Mouse (Mus musculus): ENCODE measurements around the gene Gm13277. TPM values are rescaled to one million over a fixed set of nuclear protein-coding genes. Genes with fewer than 3 reads are reported as not detected.
"Not testable (repeated sequence)": the region's sequence is repeated elsewhere in the genome, so short reads cannot be mapped to it uniquely, and the experiment has no call there.

Gm13277 gene
- polyA plus RNA-seq, 1 experiment from 2014 or later = not detected

GRCm38 (mm10) chr4:88797097-88797496 is 8.7 kb downstream of the Gm13277 start, which contains the start of gene Gm13279:
Gene Gm13279 (plus strand): TSS chr4:88797397.
- H3K4me1 ChIP-seq; H3K9ac ChIP-seq; H3K9me3 ChIP-seq; H3K27me3 ChIP-seq (replicated peaks); H3K4me3 ChIP-seq; ATAC-seq (ENCODE audit: low FRiP score, low read depth); H3K4me2 ChIP-seq (replicated peaks); H3K36me3 ChIP-seq; H3K27ac ChIP-seq: not testable (repeated sequence)
- no CpG with 5 or more reads among the region's 28 CpGs for WGBS

DNA sequence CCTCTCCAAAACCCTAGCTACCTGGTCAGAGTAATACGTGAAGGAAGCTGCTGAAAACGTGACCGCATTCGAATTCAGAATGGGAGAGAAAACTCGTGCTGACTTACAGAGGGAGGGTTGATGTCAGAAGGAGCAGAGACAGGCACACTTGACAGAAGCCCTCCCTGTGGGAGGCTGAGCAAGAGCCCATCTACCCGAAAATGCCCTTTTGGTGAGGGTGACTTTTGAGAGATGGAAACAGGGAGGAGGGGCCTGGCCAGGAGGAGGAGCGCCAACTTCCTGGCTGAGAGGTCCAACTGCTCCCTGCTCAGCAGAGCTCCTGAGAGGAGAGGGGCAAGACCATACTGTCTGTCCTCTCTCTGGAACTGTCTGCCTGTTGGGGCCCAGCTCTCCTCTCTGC is 10.9 kb downstream of the Gm13277 start, which contains the start of gene Gm13285:
TSS of gene Gm13285 (plus strand) at position 301 of the 400 bp plus-strand sequence.
- H3K4me2 ChIP-seq (replicated peaks); H3K27ac ChIP-seq; H3K9me3 ChIP-seq; H3K4me3 ChIP-seq; H3K9ac ChIP-seq; H3K4me1 ChIP-seq; H3K27me3 ChIP-seq (replicated peaks); H3K36me3 ChIP-seq; ATAC-seq (ENCODE audit: low FRiP score, low read depth): not testable (repeated sequence)
- WGBS = 13% methylated on average over 5 of the region's 7 CpGs

DNA sequence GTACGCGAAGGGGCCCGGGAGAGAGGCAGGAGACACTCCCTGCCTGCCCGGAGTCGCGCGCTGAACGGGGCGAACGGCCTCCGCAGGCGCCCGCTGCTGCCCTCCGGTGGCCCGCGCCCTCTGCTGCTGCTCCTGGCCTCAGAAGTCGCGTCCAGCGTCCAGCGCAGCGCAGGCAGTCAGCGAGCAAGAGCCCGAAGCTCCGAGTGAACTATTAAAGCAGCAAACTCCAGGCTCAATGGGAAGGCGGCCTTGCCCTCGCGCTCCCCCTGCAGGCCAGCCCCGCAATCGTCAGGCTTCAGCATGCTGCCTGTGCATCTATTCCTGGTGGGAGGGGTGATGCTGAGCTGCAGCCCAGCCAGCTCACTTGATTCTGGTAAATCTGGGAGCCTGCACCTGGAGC is 14.5 kb downstream of the Gm13277 start, which contains the start of gene Gm13287:
TSS of gene Gm13287 (plus strand) at position 301 of the 400 bp plus-strand sequence.
- H3K4me3 ChIP-seq; H3K36me3 ChIP-seq; H3K9me3 ChIP-seq; H3K4me2 ChIP-seq (replicated peaks); ATAC-seq (ENCODE audit: low FRiP score, low read depth); H3K9ac ChIP-seq; H3K4me1 ChIP-seq; H3K27ac ChIP-seq; H3K27me3 ChIP-seq (replicated peaks): not testable (repeated sequence)
- no CpG with 5 or more reads among the region's 29 CpGs for WGBS

GRCm38 (mm10) chr4:88805231-88805630 is 16.8 kb downstream of the Gm13277 start, which contains the start of gene Gm13288:
Gene Gm13288 (plus strand): TSS chr4:88805531.
- not testable (repeated sequence) for H3K9me3 ChIP-seq; ATAC-seq (ENCODE audit: low FRiP score, low read depth); H3K9ac ChIP-seq; H3K4me3 ChIP-seq; H3K4me1 ChIP-seq; H3K27me3 ChIP-seq (replicated peaks); H3K27ac ChIP-seq; H3K36me3 ChIP-seq
- peak within 1 kb of the TSS; percentile 46 for H3K4me2 ChIP-seq (replicated peaks)
- WGBS = no CpG with 5 or more reads among the region's 8 CpGs

GRCm38 (mm10) chr4:88805761-88806160 is 17.3 kb downstream of the Gm13277 start:
- not testable (repeated sequence) for H3K36me3 ChIP-seq; H3K4me3 ChIP-seq; H3K27me3 ChIP-seq (replicated peaks); H3K9me3 ChIP-seq; H3K9ac ChIP-seq; ATAC-seq (ENCODE audit: low FRiP score, low read depth); H3K27ac ChIP-seq; H3K4me1 ChIP-seq
- WGBS = 0% methylated on average over 6 of the region's 34 CpGs
- H3K4me2 ChIP-seq (replicated peaks) = peak overlapping the region; percentile 46

GRCm38 (mm10) chr4:88815928-88816327 is 27.5 kb downstream of the Gm13277 start, which contains the start of gene Ifna7:
Gene Ifna7 (plus strand): TSS chr4:88816228.
- Histone ChIP-seq H3K4me3 (no peak within 1 kb of the TSS), H3K9me3 (no peaks in the 10 kb centered on the region), H3K27me3 (replicated peaks) (no peaks in the 10 kb centered on the region), H3K4me2 (replicated peaks) (no peak within 1 kb of the TSS), H3K9ac (no peak within 1 kb of the TSS), H3K27ac (no peak within 1 kb of the TSS), H3K36me3 (no peaks in the 10 kb centered on the region), H3K4me1 (no peaks in the 10 kb centered on the region)
- ATAC-seq (ENCODE audit: low FRiP score, low read depth) = no peak
- 68% methylated on average over 3 of the region's 3 CpGs for WGBS

GRCm38 (mm10) chr4:88819659-88820058 is 31.2 kb downstream of the Gm13277 start, which contains the start of gene Ifna11:
Gene Ifna11 (plus strand): TSS chr4:88819959.
- Histone ChIP-seq H3K36me3 (no peaks in the 10 kb centered on the region), H3K4me1 (no peaks in the 10 kb centered on the region), H3K9me3 (no peaks in the 10 kb centered on the region), H3K27ac (no peak within 1 kb of the TSS), H3K4me3 (no peak within 1 kb of the TSS), H3K4me2 (replicated peaks) (no peak within 1 kb of the TSS), H3K9ac (no peak within 1 kb of the TSS), H3K27me3 (replicated peaks) (no peaks in the 10 kb centered on the region)
- WGBS = 83% methylated on average over 1 of the region's 1 CpGs
- ATAC-seq (ENCODE audit: low FRiP score, low read depth) = no peak

GRCm38 (mm10) chr4:88822995-88823394 is 34.6 kb downstream of the Gm13277 start:
- H3K27ac ChIP-seq = no peak overlapping the region
- H3K4me2 ChIP-seq (replicated peaks) = no peak overlapping the region
- no peak for ATAC-seq (ENCODE audit: low FRiP score, low read depth)
- no peak overlapping the region for H3K9ac ChIP-seq
- no peaks in the 10 kb centered on the region for H3K9me3 ChIP-seq
- no peaks in the 10 kb centered on the region for H3K27me3 ChIP-seq (replicated peaks)
- no peak overlapping the region for H3K4me3 ChIP-seq
- H3K36me3 ChIP-seq = no peaks in the 10 kb centered on the region
- no peaks in the 10 kb centered on the region for H3K4me1 ChIP-seq
- 27% methylated on average over 4 of the region's 4 CpGs for WGBS

DNA sequence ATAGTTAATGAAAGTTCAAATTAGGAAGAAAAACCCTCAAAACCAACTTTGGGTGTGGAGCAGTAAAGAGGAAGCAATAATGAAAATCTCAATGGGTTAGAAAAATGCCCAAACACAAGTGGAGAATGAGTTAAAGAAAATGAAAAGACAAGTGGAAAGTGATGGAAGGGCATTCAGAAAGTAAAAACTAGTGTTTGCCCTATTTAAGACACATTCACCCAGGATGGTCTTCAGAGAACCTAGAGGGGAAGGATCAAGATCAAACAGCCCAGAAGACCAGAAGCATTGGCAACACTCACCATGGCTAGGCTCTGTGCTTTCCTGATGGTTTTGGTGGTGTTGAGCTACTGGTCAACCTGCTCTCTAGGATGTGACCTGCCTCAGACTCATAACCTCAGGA is 38.7 kb downstream of the Gm13277 start, which contains the start of gene Ifna6:
TSS of gene Ifna6 (plus strand) at position 301 of the 400 bp plus-strand sequence.
- not testable (repeated sequence) for H3K4me2 ChIP-seq (replicated peaks); ATAC-seq (ENCODE audit: low FRiP score, low read depth); H3K9me3 ChIP-seq; H3K27ac ChIP-seq; H3K4me1 ChIP-seq; H3K36me3 ChIP-seq; H3K27me3 ChIP-seq (replicated peaks); H3K9ac ChIP-seq; H3K4me3 ChIP-seq

GRCm38 (mm10) chr4:88830523-88830922 is 42.1 kb downstream of the Gm13277 start:
- WGBS = 33% methylated on average over 4 of the region's 4 CpGs
- no peaks in the 10 kb centered on the region for H3K9me3 ChIP-seq

GRCm38 (mm10) chr4:88835225-88835624 is 46.8 kb downstream of the Gm13277 start, which contains the start of gene Ifna5:
Gene Ifna5 (plus strand): TSS chr4:88835525.
- H3K4me3 ChIP-seq; H3K4me2 ChIP-seq (replicated peaks); H3K36me3 ChIP-seq; H3K27ac ChIP-seq; H3K4me1 ChIP-seq; ATAC-seq (ENCODE audit: low FRiP score, low read depth); H3K9me3 ChIP-seq; H3K9ac ChIP-seq; H3K27me3 ChIP-seq (replicated peaks): not testable (repeated sequence)
- 92% methylated on average over 1 of the region's 1 CpGs for WGBS

More at GRCm38 (mm10) chr4:88830523-88830922, 42.1 kb downstream of the Gm13277 start:
- no peak overlapping the region for H3K27ac ChIP-seq
- no peaks in the 10 kb centered on the region for H3K36me3 ChIP-seq
- no peak for ATAC-seq (ENCODE audit: low FRiP score, low read depth)
- H3K4me3 ChIP-seq = no peak overlapping the region
- H3K9ac ChIP-seq = no peak overlapping the region
- no peak overlapping the region for H3K4me2 ChIP-seq (replicated peaks)
- no peaks in the 10 kb centered on the region for H3K4me1 ChIP-seq
- no peaks in the 10 kb centered on the region for H3K27me3 ChIP-seq (replicated peaks)

All from neural tube, embryonic 12.5 days (tissue).